Mouse (Mus musculus): ENCODE measurements at regions not wholly inside any gene's neighbourhood (a gene's known extent, or its start where the extent isn't known, plus 50 kb on each side); places are given as distances from the start of the nearest gene placed in this dataset.

GRCm38 (mm10) chr10:91515021-91515371, 333.9 kb upstream of the Tmpo start:
- no peak for TF ChIP-seq CTCF (IDR thresholded peaks at IDR 0.05; ENCODE audit: low read depth, low read length)
- no peak for TF ChIP-seq EP300 (IDR thresholded peaks at IDR 0.05; ENCODE audit: insufficient read depth, low read depth, low read length)

Measured in ES-Bruce4 (cell line).